Mouse (Mus musculus) heart, adult 10 weeks (tissue): ENCODE measurements around the gene Slc30a6. TPM values are rescaled to one million over a fixed set of nuclear protein-coding genes. Genes with fewer than 3 reads are reported as not detected.

ENCODE experiments used
- polyA plus RNA-seq: library from polyadenylated mRNA; stranded (reverse); fragments of 350-450 nt; fragmentation: Illumina TruSeq; extraction: RNeasy Lipid Tissue Mini Kit (QIAGEN cat#74804); gene quantifications from one replicate; pipeline ENCODE4 v1.2.3, GENCODE M21; 2014; ENCODE audit warnings: low read depth, low replicate concordance

The Slc30a6 gene
- 11.5 TPM for polyA plus RNA-seq

GRCm38 (mm10) chr17:74395383-74396065 lies at the start of gene Slc30a6:
TSS of gene Slc30a6 (plus strand) at chr17:74395608.

GRCm38 (mm10) chr17:74458711-74459408 lies 63.5 kb downstream of the Slc30a6 start, which contains the start of gene Nlrc4:
TSS of gene Nlrc4 (minus strand) at chr17:74459142.

Other genes with a start within 250 kb of the Slc30a6 start
- gene Memo1, start 100.1 kb upstream of the Slc30a6 start, polyA plus RNA-seq = 69.8 TPM
- gene Dpy30, start 71.7 kb upstream of the Slc30a6 start, polyA plus RNA-seq = 68.3 TPM
- gene Spast, start 56.6 kb upstream of the Slc30a6 start, polyA plus RNA-seq = 20.3 TPM
- gene Nlrc4, start 63.5 kb downstream of the Slc30a6 start, polyA plus RNA-seq = 0.31 TPM
- gene Yipf4, start 93.9 kb downstream of the Slc30a6 start, polyA plus RNA-seq = 48.4 TPM
- gene Birc6, start 132.7 kb downstream of the Slc30a6 start, polyA plus RNA-seq = 45.1 TPM